Mouse (Mus musculus) forebrain, embryonic 11.5 days (tissue): ENCODE measurements around the gene Mcts2. TPM values are rescaled to one million over a fixed set of nuclear protein-coding genes. Genes with fewer than 3 reads are reported as not detected.

Experiments
- ATAC-seq: fragments of 200-750 bp; cut with Nextera tagmentation; replicated peaks from 2 replicates; pipeline ENCODE4 v1.8.0; 2017; ENCODE audit warnings: moderate TSS enrichment; ENCODE audit not compliant: low FRiP score
- DNase-seq: peaks from one replicate; pipeline ENCODE4 v3.0.0-alpha.2; 2017; ENCODE audit warnings: low spot score
- H3K27ac ChIP-seq: fragments of 300-500 bp; sonication (generic); 2 replicates; pipeline ENCODE4 v1.5.1; 2014; ENCODE audit warnings: low read depth, low read length
- H3K27me3 ChIP-seq: fragments of 300-500 bp; sonication (generic); 2 replicates; pipeline ENCODE4 v1.6.1; 2014; ENCODE audit warnings: mild to moderate bottlenecking, low read length, mixed read lengths; ENCODE audit not compliant: control insufficient read depth, insufficient read depth
- H3K36me3 ChIP-seq: fragments of 300-500 bp; sonication (generic); 2 replicates; pipeline ENCODE4 v1.6.1; 2014; ENCODE audit warnings: mild to moderate bottlenecking, low read length, moderate library complexity, mixed read lengths; ENCODE audit not compliant: control insufficient read depth, insufficient read depth
- H3K4me1 ChIP-seq: fragments of 300-500 bp; sonication (generic); replicated peaks from 2 replicates; pipeline ENCODE4 v1.6.1; 2014; ENCODE audit warnings: low read length, mixed read lengths; ENCODE audit not compliant: control insufficient read depth, insufficient read depth
- H3K4me2 ChIP-seq: fragments of 300-500 bp; sonication (generic); 2 replicates; pipeline ENCODE4 v1.6.1; 2014; ENCODE audit warnings: low read depth, mild to moderate bottlenecking, low read length, moderate library complexity, mixed read lengths; ENCODE audit not compliant: severe bottlenecking
- H3K4me3 ChIP-seq: fragments of 300-500 bp; sonication (generic); 2 replicates; pipeline ENCODE4 v1.5.1; 2014; ENCODE audit warnings: low read depth, low read length
- H3K9ac ChIP-seq: fragments of 300-500 bp; sonication (generic); 2 replicates; pipeline ENCODE4 v1.6.1; 2014; ENCODE audit warnings: low read length
- H3K9me3 ChIP-seq: fragments of 300-500 bp; sonication (generic); 2 replicates; pipeline ENCODE4 v1.6.1; 2016; ENCODE audit warnings: low read length, mixed read lengths; ENCODE audit not compliant: control insufficient read depth
- WGBS: fragments of 180-500 bp; shearing (Covaris S2); extraction: QIAGEN DNeasy Blood & Tissue Kit; methylation state at CpG from one replicate; pipeline ENCODE4 v1.1.7; 2014; 5-methylcytosine and 5-hydroxymethylcytosine counted together
- polyA plus RNA-seq: library from polyadenylated mRNA; unstranded; fragments of >200 nt; fragmentation: Nextera tagmentation; extraction: Ambion mirVana; gene quantifications from 2 replicates; pipeline ENCODE4 v1.2.1, GENCODE M21; 2014

The Mcts2 gene
- polyA plus RNA-seq, 1 experiment from 2014 or later, result 37.9 TPM

DNA sequence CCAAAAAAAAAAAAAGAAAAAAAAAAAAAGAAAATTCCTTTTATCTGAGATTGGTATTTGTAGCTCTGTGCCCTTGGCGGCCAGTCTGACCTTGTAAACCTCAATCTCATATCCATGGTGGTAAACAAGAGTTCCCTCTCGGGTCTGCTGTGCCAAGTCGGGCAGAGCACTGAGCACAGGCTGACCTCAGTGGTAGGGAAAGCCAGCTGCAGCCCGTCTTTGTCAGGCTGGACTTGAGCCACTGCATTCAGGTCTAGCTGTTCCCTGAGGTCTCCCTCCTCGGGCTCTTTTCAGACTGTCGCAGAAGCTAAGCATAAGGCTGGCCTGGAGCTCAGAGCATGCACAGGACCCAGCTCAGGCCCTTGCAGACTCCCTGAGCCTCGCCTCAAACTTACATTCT is 7.9 kb downstream of the Mcts2 start:
- Histone ChIP-seq H3K4me1 (no peaks in the 10 kb centered on the region), H3K9ac (no peak overlapping the region), H3K36me3 (no peaks in the 10 kb centered on the region; the same call in 1 of the 2 replicates), H3K27ac (no peak overlapping the region), H3K9me3 (no peaks in the 10 kb centered on the region), H3K4me2 (no peak overlapping the region), H3K4me3 (no peak overlapping the region), H3K27me3 (no peaks in the 10 kb centered on the region)
- no peak for ATAC-seq
- no peak for DNase-seq
- WGBS, result 84% methylated on average over 7 of the region's 7 CpGs

DNA sequence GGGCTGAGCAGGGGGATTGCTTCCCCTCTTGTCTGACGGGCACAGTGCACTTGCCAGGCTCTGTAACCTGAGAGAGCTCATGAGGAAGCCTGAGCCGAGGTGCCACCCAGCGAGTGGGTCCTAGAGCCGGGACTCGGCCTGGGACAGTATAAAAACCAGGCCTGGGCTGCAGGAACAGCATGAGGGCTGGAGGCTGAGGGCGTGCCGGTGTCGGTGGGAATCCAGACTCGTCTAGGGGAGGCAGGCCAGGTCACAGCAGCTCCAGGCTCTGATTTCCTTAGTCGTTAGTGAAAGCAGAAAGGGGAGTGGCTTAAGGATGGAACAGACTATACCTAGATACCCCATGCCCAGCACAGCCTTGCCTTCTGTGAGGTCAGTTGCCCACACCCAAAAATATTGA is 9.2 kb downstream of the Mcts2 start:
- H3K27me3 ChIP-seq, result no peaks in the 10 kb centered on the region
- ATAC-seq (no peak), DNase-seq (no peak)
- no peak overlapping the region for H3K4me2 ChIP-seq
- H3K9ac ChIP-seq, result peak overlapping the region; percentile 30; the same call in 1 of the 2 replicates
- H3K4me3 ChIP-seq, result no peak overlapping the region
- no peak overlapping the region for H3K27ac ChIP-seq
- H3K4me1 ChIP-seq, result no peaks in the 10 kb centered on the region
- 79% methylated on average over 10 of the region's 10 CpGs for WGBS
- H3K9me3 ChIP-seq, result no peaks in the 10 kb centered on the region
- H3K36me3 ChIP-seq, result peaks cover 8% of the 10 kb centered on the region; the same call in 1 of the 2 replicates

DNA sequence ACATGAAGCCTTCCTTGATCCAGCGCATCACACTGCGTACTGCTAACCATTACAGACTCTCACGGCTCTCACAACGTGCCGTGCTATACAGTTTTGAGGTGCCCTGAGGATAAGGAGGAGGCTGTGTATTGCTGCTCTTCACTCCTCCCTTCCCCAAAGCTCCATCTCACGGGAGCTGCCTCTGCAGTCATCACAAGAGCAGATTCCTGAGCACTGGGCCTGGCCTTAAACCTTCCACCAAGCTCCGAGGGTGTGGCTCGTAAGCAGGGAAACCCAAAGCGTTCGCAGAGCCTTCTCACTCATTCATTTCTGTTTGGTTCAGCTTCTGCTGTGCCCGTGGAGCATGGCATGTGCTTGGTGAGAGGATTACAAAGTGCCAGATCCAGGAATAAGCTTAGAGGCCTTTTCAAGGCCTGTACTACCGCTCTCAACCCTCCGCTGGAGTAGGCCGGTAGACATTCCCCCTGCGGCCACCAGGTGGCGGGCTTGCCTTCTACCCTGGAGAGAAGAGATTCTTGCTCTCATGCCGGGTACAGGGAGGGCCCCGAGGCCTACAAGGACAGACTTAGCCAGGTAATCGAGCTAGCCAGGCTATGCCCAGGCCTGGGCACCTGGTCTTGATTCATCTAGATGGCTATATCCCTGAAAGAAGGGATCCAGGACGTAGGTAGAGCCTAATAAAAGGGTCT is 9.8 kb downstream of the Mcts2 start:
- Histone ChIP-seq H3K4me1 (no peaks in the 10 kb centered on the region), H3K4me3 (no peak overlapping the region), H3K4me2 (no peak overlapping the region), H3K36me3 (peaks cover 14% of the 10 kb centered on the region; the same call in 1 of the 2 replicates), H3K27me3 (no peaks in the 10 kb centered on the region), H3K9ac (peak overlapping the region; percentile 30), H3K27ac (no peak overlapping the region), H3K9me3 (no peaks in the 10 kb centered on the region)
- ATAC-seq, result peak; percentile 76
- WGBS, result 47% methylated on average over 20 of the region's 20 CpGs
- DNase-seq, result peak; percentile 94

DNA sequence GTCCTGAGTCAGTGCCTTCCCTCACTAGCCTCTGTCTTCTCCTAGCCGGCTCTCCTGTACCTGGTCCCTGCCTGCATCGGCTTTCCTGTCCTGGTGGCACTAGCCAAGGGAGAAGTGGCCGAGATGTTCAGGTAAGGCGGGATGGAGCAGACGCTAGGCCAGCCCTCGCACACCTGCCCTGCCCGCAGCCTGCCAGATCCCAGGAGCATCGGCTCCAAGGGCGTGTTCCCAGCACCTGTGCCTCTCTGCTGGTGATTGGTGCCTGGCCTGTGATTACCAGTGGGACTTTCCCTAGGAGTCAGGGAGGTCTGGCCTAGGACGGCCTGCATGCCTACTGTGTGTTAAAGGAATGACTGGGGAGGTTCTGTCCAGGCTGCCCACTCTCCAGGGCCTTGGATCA is 13.3 kb downstream of the Mcts2 start:
- DNase-seq (no peak), ATAC-seq (no peak)
- no peak overlapping the region for H3K4me2 ChIP-seq
- H3K27me3 ChIP-seq, result no peaks in the 10 kb centered on the region
- H3K4me1 ChIP-seq, result no peaks in the 10 kb centered on the region
- H3K4me3 ChIP-seq, result no peak overlapping the region
- 94% methylated on average over 10 of the region's 10 CpGs for WGBS
- no peak overlapping the region for H3K27ac ChIP-seq
- H3K36me3 ChIP-seq, result peaks cover 23% of the 10 kb centered on the region; the same call in 1 of the 2 replicates
- H3K9me3 ChIP-seq, result no peaks in the 10 kb centered on the region
- H3K9ac ChIP-seq, result no peak overlapping the region

DNA sequence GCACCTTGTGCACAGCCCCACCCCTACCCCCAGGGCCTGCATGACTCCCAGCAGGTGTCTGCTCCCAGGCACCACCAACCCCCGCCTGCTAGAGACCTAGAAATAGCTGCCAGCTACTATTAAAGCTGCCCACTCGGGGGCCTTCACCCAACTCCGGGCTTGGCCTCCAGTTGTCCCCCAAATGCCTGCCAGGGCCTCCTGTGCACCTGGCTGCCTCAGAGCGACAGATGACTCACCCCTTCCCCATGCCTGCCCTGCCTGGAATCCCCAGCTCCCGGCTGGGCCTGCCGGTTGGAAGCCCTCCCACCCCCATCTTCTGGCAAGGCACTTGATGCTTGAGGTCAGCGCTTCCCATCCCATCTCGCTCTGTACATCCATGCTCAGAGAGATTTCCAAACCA is 13.9 kb downstream of the Mcts2 start:
- whole genome bisulfite sequencing, result 89% methylated on average over 8 of the region's 8 CpGs
- H3K4me1 ChIP-seq, result peaks cover 3% of the 10 kb centered on the region; the same call in 1 of the 2 replicates

DNA sequence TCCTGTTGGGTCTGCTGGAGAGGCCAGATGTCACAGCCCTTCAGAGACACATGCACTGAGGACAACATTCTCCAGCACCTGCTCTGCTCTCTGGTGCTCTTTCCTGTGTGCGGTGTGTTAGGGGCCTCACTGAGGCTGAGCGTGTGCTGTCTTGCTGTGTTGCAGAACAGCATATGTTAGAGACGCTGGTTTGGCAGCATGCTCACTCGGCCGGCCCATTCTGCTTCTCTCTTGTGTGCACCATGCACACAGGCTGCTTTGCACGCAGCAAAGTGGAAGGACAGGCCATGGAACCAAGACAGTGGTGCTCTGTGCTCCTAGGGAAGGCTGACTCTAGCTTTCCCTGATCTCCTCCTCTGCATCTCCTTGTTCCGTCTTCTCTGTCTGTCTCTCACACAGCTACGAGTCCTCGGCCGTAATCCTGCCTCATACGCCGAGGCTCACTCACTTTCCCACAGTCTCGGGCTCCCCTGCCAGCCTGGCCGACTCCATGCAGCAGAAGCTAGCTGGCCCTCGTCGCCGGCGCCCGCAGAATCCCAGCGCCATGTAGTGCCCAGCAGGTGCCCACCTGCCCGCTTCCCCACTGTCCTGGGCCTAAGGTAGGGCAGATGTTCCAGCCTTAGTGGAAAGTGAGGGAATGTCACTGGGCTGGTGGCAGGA is 16.9 kb downstream of the Mcts2 start:
- ATAC-seq, result no peak
- Histone ChIP-seq H3K4me3 (no peak overlapping the region), H3K9me3 (no peaks in the 10 kb centered on the region), H3K27me3 (no peaks in the 10 kb centered on the region), H3K27ac (no peak overlapping the region), H3K36me3 (peaks cover 23% of the 10 kb centered on the region; the same call in 1 of the 2 replicates), H3K4me1 (peaks cover 16% of the 10 kb centered on the region; the same call in 1 of the 2 replicates), H3K9ac (no peak overlapping the region), H3K4me2 (no peak overlapping the region)
- DNase-seq, result no peak
- WGBS, result 93% methylated on average over 21 of the region's 21 CpGs

More for the DNA sequence above, 13.9 kb downstream of the Mcts2 start:
- ATAC-seq, result no peak
- no peaks in the 10 kb centered on the region for H3K9me3 ChIP-seq
- no peak overlapping the region for H3K9ac ChIP-seq
- no peak for DNase-seq
- H3K27me3 ChIP-seq, result no peaks in the 10 kb centered on the region
- no peak overlapping the region for H3K27ac ChIP-seq
- peaks cover 23% of the 10 kb centered on the region; the same call in 1 of the 2 replicates for H3K36me3 ChIP-seq
- H3K4me3 ChIP-seq, result no peak overlapping the region
- H3K4me2 ChIP-seq, result no peak overlapping the region

DNA sequence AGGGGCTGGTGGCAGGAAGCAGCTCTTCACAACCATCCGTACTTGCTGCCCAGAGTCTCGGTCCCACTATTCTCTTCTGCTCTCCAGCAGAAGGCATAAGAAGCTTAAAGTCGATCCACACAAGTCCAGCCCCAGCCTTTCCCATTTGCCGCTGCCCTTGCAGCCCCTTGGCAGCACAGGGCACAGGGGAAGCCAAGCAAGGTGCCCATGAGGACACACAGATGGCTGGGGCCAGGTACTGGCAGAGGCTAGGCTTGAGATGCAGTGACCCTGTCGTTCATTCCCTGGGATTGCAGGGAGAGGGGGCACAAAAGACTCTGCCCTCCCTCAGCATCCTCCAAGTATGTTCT is 17.4 kb downstream of the Mcts2 start:
- Histone ChIP-seq H3K27me3 (no peaks in the 10 kb centered on the region), H3K9ac (no peak overlapping the region), H3K9me3 (no peaks in the 10 kb centered on the region), H3K4me2 (no peak overlapping the region), H3K36me3 (peaks cover 23% of the 10 kb centered on the region; the same call in 1 of the 2 replicates), H3K27ac (no peak overlapping the region), H3K4me3 (no peak overlapping the region), H3K4me1 (peaks cover 16% of the 10 kb centered on the region; the same call in 1 of the 2 replicates)
- ATAC-seq (no peak), DNase-seq (no peak)
- WGBS, result 69% methylated on average over 5 of the region's 5 CpGs

DNA sequence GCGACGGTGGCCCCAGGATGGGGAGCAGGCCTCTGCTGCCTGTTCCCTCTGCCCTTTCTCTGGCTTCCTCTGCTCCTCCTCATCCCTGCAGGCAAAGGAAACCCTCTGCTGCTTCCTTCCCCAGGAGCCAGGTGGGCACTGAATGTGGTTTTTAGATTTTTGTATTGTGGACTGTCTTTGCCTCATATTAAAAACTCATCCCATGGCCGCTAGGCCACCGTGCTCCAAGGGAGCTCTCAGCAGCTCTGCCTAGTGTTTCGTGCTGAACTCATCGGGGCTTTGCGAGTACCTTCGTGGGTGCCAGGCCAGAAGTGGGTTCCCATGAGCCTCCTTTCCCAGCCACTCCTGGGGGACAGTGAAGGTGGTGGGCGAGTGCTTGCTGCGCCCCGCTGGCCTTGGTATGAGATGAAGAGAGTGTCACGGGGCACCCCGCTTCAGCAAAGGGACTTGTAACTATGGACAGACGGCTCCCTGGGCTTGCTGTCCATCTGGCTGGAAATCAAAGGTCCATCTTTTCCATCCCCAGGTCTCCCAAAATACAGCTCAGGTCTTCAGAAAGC is 18.1 kb downstream of the Mcts2 start:
- H3K4me1 ChIP-seq, result peaks cover 16% of the 10 kb centered on the region; the same call in 1 of the 2 replicates
- no peak for ATAC-seq
- no peak overlapping the region for H3K27ac ChIP-seq
- no peak for DNase-seq
- peaks cover 23% of the 10 kb centered on the region; the same call in 1 of the 2 replicates for H3K36me3 ChIP-seq
- H3K4me2 ChIP-seq, result no peak overlapping the region
- no peaks in the 10 kb centered on the region for H3K9me3 ChIP-seq
- H3K9ac ChIP-seq, result no peak overlapping the region
- 91% methylated on average over 14 of the region's 14 CpGs for WGBS
- no peak overlapping the region for H3K4me3 ChIP-seq
- no peaks in the 10 kb centered on the region for H3K27me3 ChIP-seq
